Mouse (Mus musculus) leukemia stem cell, adult 10-12 weeks (primary cell): ENCODE measurements around the gene Il27ra. TPM values are rescaled to one million over a fixed set of nuclear protein-coding genes. Genes with fewer than 3 reads are reported as not detected.

Source experiments
- polyA plus RNA-seq: library from polyadenylated mRNA; stranded (reverse); fragments of >175 nt; gene quantifications from 2 replicates; pipeline ENCODE4 v1.2.3, GENCODE M21; 2012; ENCODE audit warnings: low replicate concordance

The Il27ra gene
- 19.2 and 26.2 TPM in 2 replicates for polyA plus RNA-seq

GRCm38 (mm10) chr8:84042066-84042947, at the start of gene Il27ra:
Il27ra (minus strand) TSS chr8:84042589.

GRCm38 (mm10) chr8:84066291-84066930, 24.0 kb upstream of the Il27ra start, which contains the start of gene Rfx1:
Rfx1 (plus strand) TSS chr8:84066834.

GRCm38 (mm10) chr8:84065037-84065436, 22.6 kb upstream of the Il27ra start, which contains the start of gene Gm10643:
Gm10643 (minus strand) TSS chr8:84065137.

GRCm38 (mm10) chr8:84044900-84045299, 2.5 kb upstream of the Il27ra start, which contains the start of gene Rln3:
Rln3 (minus strand) TSS chr8:84045000.

GRCm38 (mm10) chr8:84021096-84021495, 21.3 kb downstream of the Il27ra start, which contains the start of gene Palm3:
Palm3 (plus strand) TSS chr8:84021471.

GRCm38 (mm10) chr8:84011705-84012498, 30.5 kb downstream of the Il27ra start, which contains the start of gene 2210011C24Rik:
2210011C24Rik (minus strand) TSS chr8:84012171.

GRCm38 (mm10) chr8:84001281-84002000, 40.9 kb downstream of the Il27ra start, which contains the start of gene 1700067K01Rik:
1700067K01Rik (plus strand) TSS chr8:84001502.

GRCm38 (mm10) chr8:83997511-83998141, 44.8 kb downstream of the Il27ra start, which contains the start of gene Samd1:
Samd1 (plus strand) TSS chr8:83997672.

Other genes with a start within 250 kb of the Il27ra start
- 5.1 and 10.6 TPM in 2 replicates for gene Adgrl1, start 142.5 kb downstream of the Il27ra start, polyA plus RNA-seq
- gene Gm10644, start 87.4 kb downstream of the Il27ra start, polyA plus RNA-seq, result 0.38 and 0.43 TPM in 2 replicates
- gene Asf1b, start 87.1 kb downstream of the Il27ra start, polyA plus RNA-seq, result 16.9 and 197 TPM in 2 replicates
- 25.3 and 27.4 TPM in 2 replicates for gene Prkaca, start 69.6 kb downstream of the Il27ra start, polyA plus RNA-seq
- 246 and 385 TPM in 2 replicates for gene Samd1, start 44.9 kb downstream of the Il27ra start, polyA plus RNA-seq
- 4.9 and 12.0 TPM in 2 replicates for gene 1700067K01Rik, start 41.1 kb downstream of the Il27ra start, polyA plus RNA-seq
- 2.3 TPM in 1 of 2 replicates, not detected in the other for gene 2210011C24Rik, start 30.4 kb downstream of the Il27ra start, polyA plus RNA-seq
- gene Palm3, start 21.1 kb downstream of the Il27ra start, polyA plus RNA-seq, result 0.32 TPM in 1 of 2 replicates, not detected in the other
- gene Rln3, start 2.4 kb upstream of the Il27ra start, polyA plus RNA-seq, result 1.0 TPM in 1 of 2 replicates, not detected in the other
- not detected in 2 replicates for gene Gm10643, start 22.5 kb upstream of the Il27ra start, polyA plus RNA-seq
- gene Rfx1, start 24.2 kb upstream of the Il27ra start, polyA plus RNA-seq, result 44.9 and 60.3 TPM in 2 replicates
- gene Dcaf15, start 62.2 kb upstream of the Il27ra start, polyA plus RNA-seq, result 51.9 and 103 TPM in 2 replicates
- 3.5 and 5.2 TPM in 2 replicates for gene Podnl1, start 83.4 kb upstream of the Il27ra start, polyA plus RNA-seq
- gene Cc2d1a, start 105.3 kb upstream of the Il27ra start, polyA plus RNA-seq, result 22.7 and 43.1 TPM in 2 replicates
- 0.39 and 0.42 TPM in 2 replicates for gene 4930432K21Rik, start 105.4 kb upstream of the Il27ra start, polyA plus RNA-seq
- not detected in 2 replicates for gene Nanos3, start 142.6 kb upstream of the Il27ra start, polyA plus RNA-seq
- 5.2 and 15.7 TPM in 2 replicates for gene Zswim4, start 194.5 kb upstream of the Il27ra start, polyA plus RNA-seq
- 92.1 and 138 TPM in 2 replicates for gene D8Ertd738e, start 207.1 kb upstream of the Il27ra start, polyA plus RNA-seq
- 60.6 and 86.4 TPM in 2 replicates for gene Mri1, start 214.7 kb upstream of the Il27ra start, polyA plus RNA-seq
- 5.5 and 9.6 TPM in 2 replicates for gene Ccdc130, start 227.8 kb upstream of the Il27ra start, polyA plus RNA-seq